Comparison of ENCODE assay signal across 10 mouse cellular contexts in the genomic region with DNA sequence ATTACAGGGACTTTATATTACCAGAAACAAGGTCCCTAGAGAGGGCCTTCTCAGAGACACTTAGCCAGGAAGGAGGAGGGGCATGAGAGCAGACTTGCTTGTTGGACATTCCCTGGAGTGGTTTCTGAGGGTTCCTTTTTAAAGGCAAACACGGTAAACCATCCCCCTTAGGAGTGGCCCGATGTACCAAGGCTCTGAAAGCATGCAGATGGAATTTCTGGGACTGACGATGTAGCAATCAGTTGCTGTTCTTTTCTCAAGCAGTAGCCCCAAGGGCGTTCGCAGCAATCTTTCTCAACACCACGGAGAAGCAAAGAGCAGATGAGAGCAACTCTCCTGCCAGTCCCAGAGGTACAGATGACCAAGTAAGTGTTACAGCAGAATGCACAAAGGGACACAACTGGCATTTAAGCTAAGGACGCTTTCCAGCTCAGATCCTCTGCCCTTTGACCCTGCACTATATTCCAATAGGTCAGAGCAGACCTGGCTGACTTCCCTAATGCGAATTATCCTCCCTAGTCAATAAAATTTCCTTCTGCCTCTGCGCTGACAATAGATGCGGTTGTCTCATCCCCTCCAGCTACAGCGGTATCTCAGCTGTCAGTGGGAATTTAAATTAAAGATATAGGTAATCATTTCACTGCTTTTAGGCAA.
A peak's percentile ranks its signal among the peaks of the same experiment; 100 is the strongest.
DNase-seq lines count a peak whose midpoint lies in the region; ATAC-seq lines count a peak whose summit lies in the region.
"Had no signal": no experiment of that assay in that cellular context is flagged by ENCODE, and none has a peak within 500 bp of the region (broad histone marks: within the 10 kb centered on the region; RNA-seq: fewer than 3 reads in every experiment).

No protein-coding gene starts in this region.

- peak; percentile 59 for ATAC-seq in hindbrain, embryonic 11.5 days (ENCODE audit: low FRiP score)
- ATAC-seq in midbrain, embryonic 15.5 days (replicated peaks), result no peak
- ATAC-seq in granulocyte monocyte progenitor cell, adult 5-6 weeks (replicated peaks; ENCODE audit: poor library complexity, severe bottlenecking), result no peak
- ATAC-seq in kidney, embryonic 15.5 days (replicated peaks; ENCODE audit: low FRiP score), result no peak
- ATAC-seq: intestine, embryonic 16.5 days had no signal

- no peaks in the 10 kb centered on the region for H3K27me3 ChIP-seq in hindbrain, embryonic 11.5 days (ENCODE audit: control insufficient read depth, insufficient read depth, low read length)
- no peaks in the 10 kb centered on the region for H3K27me3 ChIP-seq in midbrain, embryonic 15.5 days (replicated peaks)
- no peaks in the 10 kb centered on the region for H3K27me3 ChIP-seq in kidney, embryonic 15.5 days
- H3K27me3 ChIP-seq: embryonic facial prominence, embryonic 12.5 days had no signal

- no peak overlapping the region for H3K9ac ChIP-seq in hindbrain, embryonic 11.5 days (ENCODE audit: low read depth, low read length)
- no peak overlapping the region for H3K9ac ChIP-seq in midbrain, embryonic 15.5 days
- H3K9ac ChIP-seq in kidney, embryonic 15.5 days, result no peak overlapping the region
- H3K9ac ChIP-seq: embryonic facial prominence, embryonic 12.5 days had no signal

- H3K4me1 ChIP-seq in hindbrain, embryonic 11.5 days (replicated peaks; ENCODE audit: control insufficient read depth, insufficient read depth, low read length), result no peaks in the 10 kb centered on the region
- peaks cover 13% of the 10 kb centered on the region for H3K4me1 ChIP-seq in midbrain, embryonic 15.5 days
- peaks cover 8% of the 10 kb centered on the region for H3K4me1 ChIP-seq in kidney, embryonic 15.5 days
- H3K4me1 ChIP-seq: embryonic facial prominence, embryonic 12.5 days had no signal

- peak overlapping the region; percentile 65; the same call in 1 of the 2 replicates for H3K27ac ChIP-seq in hindbrain, embryonic 11.5 days (ENCODE audit: low read depth, low read length)
- H3K27ac ChIP-seq in midbrain, embryonic 15.5 days, result 0 out of 2 replicates have a peak overlapping the region, but pooled peaks have one; percentile 1
- no peak overlapping the region for H3K27ac ChIP-seq in kidney, embryonic 15.5 days
- H3K27ac ChIP-seq: embryonic facial prominence, embryonic 12.5 days had no signal

- 47% methylated on average over 11 of the region's 11 CpGs for WGBS in hindbrain, embryonic 11.5 days
- 39% methylated on average over 11 of the region's 11 CpGs for WGBS in midbrain, embryonic 15.5 days
- 27% methylated on average over 11 of the region's 11 CpGs for WGBS in kidney, embryonic 15.5 days

- H3K4me3 ChIP-seq in hindbrain, embryonic 11.5 days (ENCODE audit: low read depth, low read length), result no peak overlapping the region
- H3K4me3 ChIP-seq in midbrain, embryonic 15.5 days, result no peak overlapping the region
- H3K4me3 ChIP-seq in kidney, embryonic 15.5 days (replicated peaks), result no peak overlapping the region
- H3K4me3 ChIP-seq: embryonic facial prominence, embryonic 12.5 days had no signal

- no peak overlapping the region for H3K4me2 ChIP-seq in hindbrain, embryonic 11.5 days (replicated peaks; ENCODE audit: low read depth, low read length)
- H3K4me2 ChIP-seq in midbrain, embryonic 15.5 days, result peak overlapping the region; percentile 13; the same call in 1 of the 2 replicates
- no peak overlapping the region; the same call in 1 of the 2 replicates for H3K4me2 ChIP-seq in kidney, embryonic 15.5 days
- H3K4me2 ChIP-seq: embryonic facial prominence, embryonic 12.5 days had no signal

- peak; percentile 61 for DNase-seq in gastrocnemius, adult 18-20 months (ENCODE audit: low spot score)
- no peak for DNase-seq in gastrocnemius, postnatal 4 days (ENCODE audit: low spot score in 2 of 2)
- DNase-seq in embryo, embryonic 9.5 days (ENCODE audit: extremely low spot score), result peak; percentile 22
- DNase-seq in hindbrain, embryonic 11.5 days (ENCODE audit: low spot score), result peak; percentile 30
- DNase-seq in spleen, adult 18-20 months, result no peak

- H3K36me3 ChIP-seq in hindbrain, embryonic 11.5 days (ENCODE audit: control insufficient read depth, insufficient read depth, low read length), result no peaks in the 10 kb centered on the region
- H3K36me3 ChIP-seq in midbrain, embryonic 15.5 days (replicated peaks), result no peaks in the 10 kb centered on the region
- H3K36me3 ChIP-seq in kidney, embryonic 15.5 days, result no peaks in the 10 kb centered on the region
- H3K36me3 ChIP-seq: embryonic facial prominence, embryonic 12.5 days had no signal

- H3K9me3 ChIP-seq in hindbrain, embryonic 11.5 days (ENCODE audit: control insufficient read depth, low read length), result no peaks in the 10 kb centered on the region
- H3K9me3 ChIP-seq in midbrain, embryonic 15.5 days, result no peaks in the 10 kb centered on the region
- no peaks in the 10 kb centered on the region for H3K9me3 ChIP-seq in kidney, embryonic 15.5 days (replicated peaks)
- H3K9me3 ChIP-seq: embryonic facial prominence, embryonic 12.5 days had no signal

Comparison
In these comparisons a context has a peak if more than half of its experiments do, and no peak if none do; other contexts are left out.
1. DNase-seq: peak in gastrocnemius, adult 18-20 months (single experiment), embryo, embryonic 9.5 days (single experiment) and hindbrain, embryonic 11.5 days (single experiment); none in gastrocnemius, postnatal 4 days (0 of 2) and spleen, adult 18-20 months (0 of 2).